Mouse (Mus musculus) liver, adult 2 months (tissue): ENCODE measurements at regions not wholly inside any gene's neighbourhood (a gene's known extent, or its start where the extent isn't known, plus 50 kb on each side); places are given as distances from the start of the nearest gene placed in this dataset.

Source experiments
- CTCF ChIP-seq: fragments of 200-500 bp; IDR thresholded peaks from 2 replicates; pipeline ENCODE4 v1.5.1; 2011; ENCODE audit warnings: low read depth, low read length, control low read depth
- POLR2A ChIP-seq: fragments of 200-500 bp; IDR thresholded peaks from 2 replicates; pipeline ENCODE4 v1.6.1; 2011; ENCODE audit warnings: low read length, control low read depth; ENCODE audit not compliant: insufficient read depth; ENCODE audit errors: extremely low read depth

DNA sequence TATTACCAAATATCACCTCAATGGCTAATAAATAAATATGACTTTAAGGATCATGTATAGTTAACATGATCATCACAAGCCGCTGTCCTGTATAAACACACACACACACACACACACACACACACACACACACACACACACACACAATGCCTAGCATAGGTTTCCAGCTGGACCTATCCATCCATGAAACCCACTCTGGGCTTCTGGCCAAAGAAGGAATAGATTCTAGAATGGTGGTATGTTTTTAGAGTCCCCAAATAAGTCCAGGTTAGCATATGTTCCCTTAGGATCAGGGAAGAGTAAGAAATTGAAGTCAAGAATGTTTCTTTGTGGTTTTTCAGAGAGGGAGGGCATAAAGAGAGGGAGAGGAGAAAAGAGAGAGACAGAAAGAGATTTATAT, 110.6 kb upstream of the Ndn start:
- TF ChIP-seq POLR2A (no peak), CTCF (no peak)
